Mouse (Mus musculus) erythroblast, adult 5-6 weeks (primary cell): ENCODE data around the gene Gm4756. TPM values are rescaled to one million over a fixed set of nuclear protein-coding genes. Genes with fewer than 3 reads are reported as not detected.
"Not testable (repeated sequence)": the region's sequence is repeated elsewhere in the genome, so short reads cannot be mapped to it uniquely, and the experiment has no call there.

Source experiments
- ATAC-seq: replicated peaks from 2 replicates; pipeline ENCODE4 v1.8.0; 2016; ENCODE audit warnings: moderate number of reproducible peaks, mild to moderate bottlenecking, moderate TSS enrichment, inconsistent platforms; ENCODE audit not compliant: poor library complexity, low FRiP score, severe bottlenecking
- total RNA-seq, 2 experiments: library from RNA; stranded (forward) in 1 of 2; stranded (reverse) in 1 of 2; fragments of 150-400 nt in 1 of 2; fragments of 200-764, 138-1000 nt in 1 of 2; gene quantifications; 2 replicates each; pipeline versions ENCODE4 v1.2.3 to v1.2.4; 2015 to 2017; ENCODE audit warnings: low replicate concordance in 2 of 2

The Gm4756 gene
- total RNA-seq, 2 experiments from 2014 or later, result not detected

- ATAC-seq, result peak; percentile 43; the same call in 1 of the 2 replicates
Measured at GRCm38 (mm10) chr12:72664020-72664734, 14.7 kb upstream of the Gm4756 start.

- no peak for ATAC-seq
Measured at GRCm38 (mm10) chr12:72655775-72656174, 6.3 kb upstream of the Gm4756 start.

GRCm38 (mm10) chr12:72654698-72655097 is 5.2 kb upstream of the Gm4756 start:
- no peak for ATAC-seq

GRCm38 (mm10) chr12:72648921-72649320 is 540 bp downstream of the Gm4756 start:
- ATAC-seq, result no peak

- no peak for ATAC-seq
Measured at GRCm38 (mm10) chr12:72638025-72638424, 11.4 kb downstream of the Gm4756 start.

- ATAC-seq, result no peak
Measured at GRCm38 (mm10) chr12:72628751-72629150, 20.7 kb downstream of the Gm4756 start.

GRCm38 (mm10) chr12:72622853-72623496 is 26.5 kb downstream of the Gm4756 start:
- no peak for ATAC-seq

GRCm38 (mm10) chr12:72621441-72621840 is 28.0 kb downstream of the Gm4756 start:
- no peak for ATAC-seq

GRCm38 (mm10) chr12:72620856-72621255 is 28.6 kb downstream of the Gm4756 start:
- no peak for ATAC-seq

- ATAC-seq, result no peak
Measured at GRCm38 (mm10) chr12:72612053-72612452, 37.4 kb downstream of the Gm4756 start.

- ATAC-seq, result not testable (repeated sequence)
Measured at GRCm38 (mm10) chr12:72598731-72599130, 50.7 kb downstream of the Gm4756 start.

- no peak for ATAC-seq
Measured at GRCm38 (mm10) chr12:72594001-72594400, 55.5 kb downstream of the Gm4756 start.

- no peak for ATAC-seq
Measured at GRCm38 (mm10) chr12:72592991-72593390, 56.5 kb downstream of the Gm4756 start.

GRCm38 (mm10) chr12:72585339-72585738 is 64.1 kb downstream of the Gm4756 start:
- no peak for ATAC-seq

GRCm38 (mm10) chr12:72583099-72583498 is 66.4 kb downstream of the Gm4756 start:
- ATAC-seq, result no peak

GRCm38 (mm10) chr12:72582021-72582420 is 67.4 kb downstream of the Gm4756 start:
- no peak for ATAC-seq

GRCm38 (mm10) chr12:72564281-72564795 is 85.1 kb downstream of the Gm4756 start:
- no peak for ATAC-seq

GRCm38 (mm10) chr12:72554347-72554746 is 95.1 kb downstream of the Gm4756 start:
- no peak for ATAC-seq

- ATAC-seq, result no peak
Measured at GRCm38 (mm10) chr12:72538571-72538970, 110.9 kb downstream of the Gm4756 start.

- ATAC-seq, result peak; percentile 99
Measured at GRCm38 (mm10) chr12:72536021-72536597, 113.4 kb downstream of the Gm4756 start, which contains the start of gene Pcnx4. Pcnx4 (plus strand) TSS chr12:72536383.

GRCm38 (mm10) chr12:72535599-72535998 is 113.9 kb downstream of the Gm4756 start:
- no peak for ATAC-seq
